Mouse (Mus musculus) MEL-GATA-1-ER (cell line): ENCODE results near the gene Gng2.
A peak's percentile ranks its signal among the peaks of the same experiment; 100 is the strongest.
"Not testable (repeated sequence)": the region's sequence is repeated elsewhere in the genome, so short reads cannot be mapped to it uniquely, and the experiment has no call there.

Experiments
- DNase-seq: peaks from one replicate; pipeline ENCODE4 v3.0.0-alpha.2; 2012; ENCODE audit warnings: low read depth; ENCODE audit errors: extremely low read depth

The Gng2 gene

GRCm38 (mm10) chr14:19938545-19938944 lies 38.9 kb downstream of the Gng2 start:
- no peak for DNase-seq

GRCm38 (mm10) chr14:19935084-19935483 lies 42.3 kb downstream of the Gng2 start:
- DNase-seq, result no peak

- DNase-seq, result no peak
These were observed 44.1 kb downstream of the Gng2 start for GRCm38 (mm10) chr14:19933314-19933713.

GRCm38 (mm10) chr14:19927879-19928278 lies 49.5 kb downstream of the Gng2 start:
- DNase-seq, result peak; percentile 50

GRCm38 (mm10) chr14:19927156-19927555 lies 50.3 kb downstream of the Gng2 start:
- DNase-seq, result no peak

- no peak for DNase-seq
These were observed 51.1 kb downstream of the Gng2 start for GRCm38 (mm10) chr14:19926312-19926711.

GRCm38 (mm10) chr14:19925157-19925556 lies 52.3 kb downstream of the Gng2 start:
- no peak for DNase-seq

- DNase-seq, result no peak
These were observed 53.3 kb downstream of the Gng2 start for GRCm38 (mm10) chr14:19924086-19924485.

- no peak for DNase-seq
These were observed 57.2 kb downstream of the Gng2 start for GRCm38 (mm10) chr14:19920254-19920691.

GRCm38 (mm10) chr14:19919789-19920188 lies 57.6 kb downstream of the Gng2 start:
- DNase-seq, result no peak

GRCm38 (mm10) chr14:19917534-19917933 lies 59.9 kb downstream of the Gng2 start:
- DNase-seq, result no peak

GRCm38 (mm10) chr14:19916315-19916714 lies 61.1 kb downstream of the Gng2 start:
- no peak for DNase-seq

GRCm38 (mm10) chr14:19912891-19913290 lies 64.5 kb downstream of the Gng2 start:
- DNase-seq, result no peak

- DNase-seq, result no peak
These were observed 71.8 kb downstream of the Gng2 start for GRCm38 (mm10) chr14:19905615-19906014.

GRCm38 (mm10) chr14:19904821-19905220 lies 72.6 kb downstream of the Gng2 start:
- DNase-seq, result no peak

GRCm38 (mm10) chr14:19904031-19904430 lies 73.4 kb downstream of the Gng2 start:
- no peak for DNase-seq

- DNase-seq, result no peak
These were observed 76.9 kb downstream of the Gng2 start for GRCm38 (mm10) chr14:19900492-19900891.

- no peak for DNase-seq
These were observed 89.9 kb downstream of the Gng2 start for GRCm38 (mm10) chr14:19887569-19887968.

GRCm38 (mm10) chr14:19884431-19884830 lies 93.0 kb downstream of the Gng2 start:
- not testable (repeated sequence) for DNase-seq

GRCm38 (mm10) chr14:19874201-19874807 lies 103.1 kb downstream of the Gng2 start:
- DNase-seq, result no peak

GRCm38 (mm10) chr14:19867286-19867935 lies 110.0 kb downstream of the Gng2 start:
- DNase-seq, result no peak

GRCm38 (mm10) chr14:19865121-19865520 lies 112.3 kb downstream of the Gng2 start:
- peak; percentile 72 for DNase-seq
